Mouse (Mus musculus) cortical plate, adult 2 months (tissue): ENCODE results near the gene March8.

Source experiments
- CTCF ChIP-seq: fragments of 200-500 bp; IDR thresholded peaks from 2 replicates; pipeline ENCODE4 v1.5.1; 2011; ENCODE audit warnings: mild to moderate bottlenecking, control low read depth, low read length; ENCODE audit not compliant: insufficient read depth; ENCODE audit errors: extremely low read depth
- POLR2A ChIP-seq: fragments of 200-500 bp; IDR thresholded peaks from 2 replicates; pipeline ENCODE4 v1.6.1; 2011; ENCODE audit warnings: mild to moderate bottlenecking, low read length, control low read depth; ENCODE audit not compliant: insufficient read depth; ENCODE audit errors: extremely low read depth

DNA sequence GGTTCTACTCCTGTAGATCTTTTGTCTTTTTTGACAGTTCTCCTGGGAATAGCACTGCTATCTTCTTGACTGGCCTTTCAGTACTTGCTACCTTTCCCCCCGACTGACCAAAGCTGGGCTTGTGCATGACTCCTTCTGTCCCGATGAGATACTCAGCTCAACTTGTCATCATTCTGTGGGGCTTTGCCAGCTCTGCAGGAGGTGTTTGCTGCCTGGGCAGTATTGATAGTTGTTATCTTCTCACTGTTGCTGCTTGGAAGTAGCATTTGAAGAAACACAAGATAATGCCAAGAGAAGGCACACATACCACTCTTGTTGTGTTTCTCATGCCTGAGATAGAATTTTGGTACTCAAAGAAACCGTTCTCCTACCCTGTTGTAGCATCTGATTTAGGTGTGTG, 12.2 kb downstream of the March8 start:
- TF ChIP-seq CTCF (no peak), POLR2A (no peak)
